Mouse (Mus musculus): ENCODE results near the gene Preb.

The Preb gene

GRCm38 (mm10) chr5:30959966-30960501 lies at the start of gene Preb:
TSS of gene Preb (minus strand) at chr5:30960361.
- peak; percentile 97 for DNase-seq (ENCODE audit: low read depth, low spot score)

- DNase-seq (ENCODE audit: low read depth, low spot score) = peak; percentile 92
Observed at GRCm38 (mm10) chr5:31004184-31004583, 44.0 kb upstream of the Preb start.

GRCm38 (mm10) chr5:31001560-31001959 lies 41.4 kb upstream of the Preb start:
- DNase-seq (ENCODE audit: low read depth, low spot score) = peak; percentile 61

GRCm38 (mm10) chr5:31000993-31001392 lies 40.8 kb upstream of the Preb start:
- no peak for DNase-seq (ENCODE audit: low read depth, low spot score)

- DNase-seq (ENCODE audit: low read depth, low spot score) = no peak
Observed at GRCm38 (mm10) chr5:31000122-31000521, 40.0 kb upstream of the Preb start.

GRCm38 (mm10) chr5:30999324-30999723 lies 39.2 kb upstream of the Preb start:
- no peak for DNase-seq (ENCODE audit: low read depth, low spot score)

GRCm38 (mm10) chr5:30998306-30998705 lies 38.1 kb upstream of the Preb start:
- DNase-seq (ENCODE audit: low read depth, low spot score) = peak; percentile 66

- no peak for DNase-seq (ENCODE audit: low read depth, low spot score)
Observed at GRCm38 (mm10) chr5:30994910-30995635, 34.9 kb upstream of the Preb start.

- DNase-seq (ENCODE audit: low read depth, low spot score) = no peak
Observed at GRCm38 (mm10) chr5:30994074-30994473, 33.9 kb upstream of the Preb start.

GRCm38 (mm10) chr5:30992980-30993676 lies 33.0 kb upstream of the Preb start:
- DNase-seq (ENCODE audit: low read depth, low spot score) = no peak

GRCm38 (mm10) chr5:30982357-30982756 lies 22.2 kb upstream of the Preb start:
- peak; percentile 61 for DNase-seq (ENCODE audit: low read depth, low spot score)

GRCm38 (mm10) chr5:30974870-30975656 lies 14.9 kb upstream of the Preb start:
- DNase-seq (ENCODE audit: low read depth, low spot score) = no peak

GRCm38 (mm10) chr5:30969440-30969839 lies 9.3 kb upstream of the Preb start:
- DNase-seq (ENCODE audit: low read depth, low spot score) = no peak

GRCm38 (mm10) chr5:30968416-30968815 lies 8.3 kb upstream of the Preb start, which contains the start of gene Tcf23:
TSS of gene Tcf23 (plus strand) at chr5:30968662.
- DNase-seq (ENCODE audit: low read depth, low spot score) = no peak

GRCm38 (mm10) chr5:30966189-30966588 lies 6.0 kb upstream of the Preb start:
- no peak for DNase-seq (ENCODE audit: low read depth, low spot score)

- no peak for DNase-seq (ENCODE audit: low read depth, low spot score)
Observed at GRCm38 (mm10) chr5:30963916-30964315, 3.8 kb upstream of the Preb start.

GRCm38 (mm10) chr5:30961545-30962505 lies 1.7 kb upstream of the Preb start:
- DNase-seq (ENCODE audit: low read depth, low spot score) = no peak

GRCm38 (mm10) chr5:30960814-30961213 lies 653 bp upstream of the Preb start:
- DNase-seq (ENCODE audit: low read depth, low spot score) = no peak

- DNase-seq (ENCODE audit: low read depth, low spot score) = no peak
Observed at GRCm38 (mm10) chr5:30959198-30959854, 835 bp downstream of the Preb start.

- no peak for DNase-seq (ENCODE audit: low read depth, low spot score)
Observed at GRCm38 (mm10) chr5:30957891-30958290, 2.3 kb downstream of the Preb start.

All from R1 (cell line).